12 mouse cellular contexts compared by ENCODE assay signal in genomic region chr8:89141529-89142235, GRCm38 (mm10).
DNase-seq lines count a peak whose midpoint lies in the region; ATAC-seq and TF ChIP-seq lines count a peak whose summit lies in the region.
"Had no signal": no experiment of that assay in that cellular context is flagged by ENCODE, and none has a peak within 500 bp of the region (broad histone marks: within the 10 kb centered on the region; RNA-seq: fewer than 3 reads in every experiment).

No protein-coding gene starts in this region.

- no peak overlapping the region for H3K4me3 ChIP-seq in midbrain, embryonic 14.5 days (replicated peaks; ENCODE audit: low read depth, low read length)
- H3K4me3 ChIP-seq in midbrain, postnatal 0 days (ENCODE audit: low read depth, low read length): no peak overlapping the region
- no peak overlapping the region for H3K4me3 ChIP-seq in liver, embryonic 11.5 days (ENCODE audit: low read depth, low read length)
- H3K4me3 ChIP-seq: erythroblast, embryonic 14.5 days; megakaryocyte, embryonic 14.5 days had no signal

- H3K27me3 ChIP-seq in midbrain, embryonic 14.5 days (ENCODE audit: control insufficient read depth, insufficient read depth, low read length): no peaks in the 10 kb centered on the region
- H3K27me3 ChIP-seq in midbrain, postnatal 0 days (ENCODE audit: insufficient read depth, low read length): no peaks in the 10 kb centered on the region
- no peaks in the 10 kb centered on the region for H3K27me3 ChIP-seq in liver, embryonic 11.5 days (replicated peaks; ENCODE audit: control insufficient read depth, insufficient read depth, low read length)
- H3K27me3 ChIP-seq: megakaryocyte, embryonic 14.5 days had no signal

- no peak overlapping the region for H3K4me2 ChIP-seq in midbrain, embryonic 14.5 days (ENCODE audit: low read length)
- H3K4me2 ChIP-seq in midbrain, postnatal 0 days (ENCODE audit: low read depth, low read length, poor library complexity, severe bottlenecking): no peak overlapping the region
- no peak overlapping the region for H3K4me2 ChIP-seq in liver, embryonic 11.5 days

- no peaks in the 10 kb centered on the region for H3K36me3 ChIP-seq in midbrain, embryonic 14.5 days (ENCODE audit: control insufficient read depth, insufficient read depth, low read length)
- no peaks in the 10 kb centered on the region for H3K36me3 ChIP-seq in midbrain, postnatal 0 days (ENCODE audit: insufficient read depth, low read length)
- no peaks in the 10 kb centered on the region for H3K36me3 ChIP-seq in liver, embryonic 11.5 days (ENCODE audit: control insufficient read depth, insufficient read depth, low read length)

- H3K9me3 ChIP-seq in midbrain, embryonic 14.5 days (ENCODE audit: control insufficient read depth, low read length): no peaks in the 10 kb centered on the region
- H3K9me3 ChIP-seq in midbrain, postnatal 0 days (ENCODE audit: low read length): no peaks in the 10 kb centered on the region
- no peaks in the 10 kb centered on the region for H3K9me3 ChIP-seq in liver, embryonic 11.5 days (ENCODE audit: control insufficient read depth, low read length)

- WGBS in midbrain, embryonic 14.5 days: 57% methylated on average over 8 of the region's 8 CpGs
- 60% methylated on average over 8 of the region's 8 CpGs for WGBS in midbrain, postnatal 0 days
- 65% methylated on average over 8 of the region's 8 CpGs for WGBS in liver, embryonic 11.5 days

- no peak overlapping the region for H3K9ac ChIP-seq in midbrain, embryonic 14.5 days (replicated peaks; ENCODE audit: low read length)
- H3K9ac ChIP-seq in midbrain, postnatal 0 days (replicated peaks; ENCODE audit: low read length, poor library complexity, severe bottlenecking): no peak overlapping the region
- no peak overlapping the region for H3K9ac ChIP-seq in liver, embryonic 11.5 days (ENCODE audit: low read depth, low read length)

- DNase-seq in embryo, embryonic 11 days: peak; percentile 34
- DNase-seq in embryo, embryonic 10 days (ENCODE audit: low spot score): no peak
- peak; percentile 17 for DNase-seq in midbrain, embryonic 14.5 days
- no peak for DNase-seq in midbrain, postnatal 0 days (ENCODE audit: low spot score)
- peak; percentile 32 for DNase-seq in liver, embryonic 11.5 days (ENCODE audit: low spot score)
- DNase-seq in thymus, postnatal 25 days: no peak
- no peak for DNase-seq in right cerebral cortex, postnatal 25 days
- DNase-seq: gastrocnemius, postnatal 36 days; left cerebral cortex, postnatal 4 days had no signal

- no peak for TF ChIP-seq CTCF in midbrain, postnatal 0 days (IDR thresholded peaks at IDR 0.05)

- H3K27ac ChIP-seq in midbrain, embryonic 14.5 days (replicated peaks; ENCODE audit: low read depth, low read length): no peak overlapping the region
- H3K27ac ChIP-seq in midbrain, postnatal 0 days (ENCODE audit: low read depth, low read length): no peak overlapping the region
- H3K27ac ChIP-seq in liver, embryonic 11.5 days (ENCODE audit: low read depth, low read length): no peak overlapping the region

- ATAC-seq in midbrain, embryonic 14.5 days (ENCODE audit: low FRiP score, low TSS enrichment): no peak
- ATAC-seq in midbrain, postnatal 0 days (ENCODE audit: low FRiP score): no peak
- ATAC-seq in liver, embryonic 11.5 days (replicated peaks; ENCODE audit: low FRiP score): peak; percentile 62; the same call in 1 of the 2 replicates
- ATAC-seq in erythroblast, adult 5-6 weeks (replicated peaks; ENCODE audit: low FRiP score, poor library complexity, severe bottlenecking): no peak

- H3K4me1 ChIP-seq in midbrain, embryonic 14.5 days (ENCODE audit: control insufficient read depth, insufficient read depth, low read length): no peaks in the 10 kb centered on the region
- no peaks in the 10 kb centered on the region for H3K4me1 ChIP-seq in midbrain, postnatal 0 days (ENCODE audit: insufficient read depth, low read length)
- H3K4me1 ChIP-seq in liver, embryonic 11.5 days (replicated peaks; ENCODE audit: control insufficient read depth, insufficient read depth, low read length): no peaks in the 10 kb centered on the region
- H3K4me1 ChIP-seq: megakaryocyte, embryonic 14.5 days had no signal

Comparison
In these comparisons a context has a peak if more than half of its experiments do, and no peak if none do; other contexts are left out.
1. DNase-seq: peak in embryo, embryonic 11 days (single experiment), midbrain, embryonic 14.5 days (single experiment) and liver, embryonic 11.5 days (single experiment); none in embryo, embryonic 10 days (single experiment), midbrain, postnatal 0 days (single experiment), thymus, postnatal 25 days (single experiment) and right cerebral cortex, postnatal 25 days (single experiment).